Mouse (Mus musculus) liver, embryonic 12.5 days (tissue): ENCODE results near the gene Igf2bp2. TPM values are rescaled to one million over a fixed set of nuclear protein-coding genes. Genes with fewer than 3 reads are reported as not detected.
A peak's percentile ranks its signal among the peaks of the same experiment; 100 is the strongest.

Experiments
- ATAC-seq: fragments of 200-750 bp; cut with Nextera tagmentation; 2 replicates; pipeline ENCODE4 v1.8.0; 2017; ENCODE audit warnings: moderate number of reproducible peaks, mild to moderate bottlenecking, moderate library complexity
- H3K27ac ChIP-seq: fragments of 300-500 bp; sonication (generic); 2 replicates; pipeline ENCODE4 v1.5.1; 2016; ENCODE audit warnings: mild to moderate bottlenecking
- H3K27me3 ChIP-seq: fragments of 300-500 bp; sonication (generic); replicated peaks from 2 replicates; pipeline ENCODE4 v1.6.1; 2016; ENCODE audit warnings: mild to moderate bottlenecking, moderate library complexity
- H3K36me3 ChIP-seq: fragments of 300-500 bp; sonication (generic); 2 replicates; pipeline ENCODE4 v1.6.1; 2016; ENCODE audit warnings: mild to moderate bottlenecking, moderate library complexity
- H3K4me1 ChIP-seq: fragments of 300-500 bp; sonication (generic); 2 replicates; pipeline ENCODE4 v1.6.1; 2016
- H3K4me2 ChIP-seq: fragments of 300-500 bp; sonication (generic); 2 replicates; pipeline ENCODE4 v1.6.1; 2016; ENCODE audit warnings: mild to moderate bottlenecking, moderate library complexity
- H3K4me3 ChIP-seq: fragments of 300-500 bp; sonication (generic); 2 replicates; pipeline ENCODE4 v1.5.1; 2016; ENCODE audit warnings: mild to moderate bottlenecking, moderate library complexity
- H3K9ac ChIP-seq: fragments of 300-500 bp; sonication (generic); 2 replicates; pipeline ENCODE4 v1.6.1; 2016; ENCODE audit warnings: mild to moderate bottlenecking, moderate library complexity
- H3K9me3 ChIP-seq: fragments of 300-500 bp; sonication (generic); replicated peaks from 2 replicates; pipeline ENCODE4 v1.6.1; 2016; ENCODE audit warnings: mild to moderate bottlenecking, moderate library complexity
- WGBS: fragments of 180-500 bp; shearing (Covaris S2); methylation state at CpG from one replicate; pipeline ENCODE4 v1.1.7; 2016; ENCODE audit not compliant: insufficient replicate concordance; 5-methylcytosine and 5-hydroxymethylcytosine counted together
- polyA plus RNA-seq: library from polyadenylated mRNA; unstranded; fragments of >200 nt; fragmentation: Nextera tagmentation; extraction: Ambion mirVana; gene quantifications from 2 replicates; pipeline ENCODE4 v1.2.1, GENCODE M21; 2016

Gene Igf2bp2
- polyA plus RNA-seq = 29.2 and 30.5 TPM in 2 replicates

GRCm38 (mm10) chr16:22162512-22163455 lies at the start of gene Igf2bp2:
Gene Igf2bp2 (minus strand): TSS chr16:22163299.
- Histone ChIP-seq H3K27ac (peak within 1 kb of the TSS; percentile 66), H3K36me3 (no peaks in the 10 kb centered on the region), H3K4me2 (peak within 1 kb of the TSS; percentile 77), H3K4me1 (peaks cover 11% of the 10 kb centered on the region; the same call in 1 of the 2 replicates), H3K9me3 (no peaks in the 10 kb centered on the region), H3K4me3 (peak within 1 kb of the TSS; percentile 67), H3K9ac (peak within 1 kb of the TSS; percentile 74), H3K27me3 (peaks cover 64% of the 10 kb centered on the region)
- peak; percentile 69 for ATAC-seq
- WGBS = 3% methylated on average over 94 of the region's 131 CpGs

GRCm38 (mm10) chr16:22203501-22203900 lies 40.4 kb upstream of the Igf2bp2 start:
- no peak overlapping the region for H3K9ac ChIP-seq
- H3K4me2 ChIP-seq = no peak overlapping the region
- WGBS = 51% methylated on average over 1 of the region's 1 CpGs
- no peaks in the 10 kb centered on the region for H3K36me3 ChIP-seq
- H3K27me3 ChIP-seq = no peaks in the 10 kb centered on the region
- no peak overlapping the region for H3K27ac ChIP-seq
- peaks cover 5% of the 10 kb centered on the region for H3K4me1 ChIP-seq
- ATAC-seq = no peak
- H3K4me3 ChIP-seq = no peak overlapping the region
- no peaks in the 10 kb centered on the region for H3K9me3 ChIP-seq

- Histone ChIP-seq H3K4me3 (no peak overlapping the region), H3K27ac (no peak overlapping the region), H3K9ac (no peak overlapping the region), H3K27me3 (no peaks in the 10 kb centered on the region), H3K36me3 (no peaks in the 10 kb centered on the region), H3K9me3 (no peaks in the 10 kb centered on the region), H3K4me1 (peaks cover 5% of the 10 kb centered on the region), H3K4me2 (no peak overlapping the region)
- WGBS = 33% methylated on average over 3 of the region's 3 CpGs
- ATAC-seq = no peak
Observed at GRCm38 (mm10) chr16:22201858-22202257, 38.8 kb upstream of the Igf2bp2 start.

DNA sequence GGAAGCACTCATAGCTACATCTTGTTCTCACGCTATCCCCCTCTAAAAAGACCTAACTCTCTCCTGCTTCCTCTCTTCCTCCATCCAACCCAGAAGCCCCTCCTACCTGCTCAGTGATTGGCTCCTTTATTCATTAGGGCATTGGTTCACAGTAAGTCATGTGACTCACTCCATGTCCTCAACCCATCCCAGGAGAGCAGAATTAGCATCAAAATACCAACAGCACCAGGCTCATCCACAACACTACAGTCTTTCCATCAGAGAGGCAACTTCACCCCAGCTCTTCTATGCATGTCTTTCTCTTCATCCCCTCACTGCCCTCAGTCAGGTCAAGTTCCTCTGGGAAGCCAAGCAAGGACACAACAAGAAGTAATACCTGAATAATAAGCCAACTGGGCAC lies 37.4 kb upstream of the Igf2bp2 start:
- H3K9ac ChIP-seq = no peak overlapping the region
- peaks cover 5% of the 10 kb centered on the region for H3K4me1 ChIP-seq
- no peak for ATAC-seq
- WGBS = 67% methylated on average over 1 of the region's 1 CpGs
- H3K27ac ChIP-seq = no peak overlapping the region
- H3K4me2 ChIP-seq = no peak overlapping the region
- H3K36me3 ChIP-seq = no peaks in the 10 kb centered on the region
- no peaks in the 10 kb centered on the region for H3K27me3 ChIP-seq
- H3K4me3 ChIP-seq = no peak overlapping the region
- no peaks in the 10 kb centered on the region for H3K9me3 ChIP-seq

DNA sequence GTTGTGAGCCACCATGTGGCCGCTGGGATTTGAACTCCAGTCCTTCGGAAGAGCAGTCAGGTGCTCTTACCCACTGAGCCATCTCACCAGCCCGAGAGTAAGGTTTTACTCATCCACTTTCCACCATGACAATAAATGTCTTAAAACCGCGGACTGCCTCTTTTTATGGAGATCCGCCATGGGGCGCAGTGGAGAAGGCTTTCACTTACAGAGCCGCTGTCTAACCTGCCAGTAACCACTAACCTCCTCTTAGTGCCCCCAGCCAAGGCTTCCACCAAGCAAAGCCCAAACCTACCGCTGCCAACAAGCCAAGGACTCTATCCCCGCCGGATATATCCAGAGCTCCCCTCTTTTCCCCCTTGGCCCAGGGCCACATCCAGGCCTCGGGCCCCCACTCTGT lies 24.3 kb upstream of the Igf2bp2 start:
- Histone ChIP-seq H3K36me3 (no peaks in the 10 kb centered on the region), H3K4me3 (no peak overlapping the region), H3K27me3 (no peaks in the 10 kb centered on the region), H3K27ac (no peak overlapping the region), H3K4me1 (no peaks in the 10 kb centered on the region), H3K9me3 (no peaks in the 10 kb centered on the region), H3K4me2 (no peak overlapping the region), H3K9ac (no peak overlapping the region)
- no peak for ATAC-seq
- WGBS = 70% methylated on average over 12 of the region's 12 CpGs

GRCm38 (mm10) chr16:22185411-22185810 lies 22.3 kb upstream of the Igf2bp2 start:
- no peak overlapping the region for H3K4me3 ChIP-seq
- no peak overlapping the region for H3K27ac ChIP-seq
- WGBS = 55% methylated on average over 3 of the region's 3 CpGs
- no peaks in the 10 kb centered on the region for H3K36me3 ChIP-seq
- H3K27me3 ChIP-seq = no peaks in the 10 kb centered on the region
- H3K4me1 ChIP-seq = no peaks in the 10 kb centered on the region
- no peak overlapping the region for H3K9ac ChIP-seq
- H3K4me2 ChIP-seq = no peak overlapping the region
- no peak for ATAC-seq
- no peaks in the 10 kb centered on the region for H3K9me3 ChIP-seq

DNA sequence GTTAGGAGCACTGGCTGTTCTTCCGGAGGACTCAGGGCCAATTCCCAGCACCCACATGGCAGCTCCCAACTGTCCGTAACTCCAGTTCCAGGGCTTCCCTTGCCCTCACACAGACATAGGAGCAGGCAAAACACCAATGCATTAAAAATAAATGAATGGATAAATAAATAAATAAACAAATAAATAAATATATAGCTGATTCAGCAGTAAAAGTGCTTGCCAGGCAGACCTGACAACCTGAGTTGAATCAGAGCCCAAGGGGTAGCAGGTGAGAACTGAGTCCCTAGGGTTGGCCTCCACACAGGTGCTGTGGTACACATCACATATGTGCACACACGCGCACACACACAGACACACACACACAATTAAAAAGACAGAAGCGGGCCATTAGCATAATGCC lies 21.0 kb upstream of the Igf2bp2 start:
- no peak overlapping the region for H3K27ac ChIP-seq
- H3K9ac ChIP-seq = no peak overlapping the region
- no peaks in the 10 kb centered on the region for H3K36me3 ChIP-seq
- H3K27me3 ChIP-seq = no peaks in the 10 kb centered on the region
- no peak for ATAC-seq
- H3K4me2 ChIP-seq = no peak overlapping the region
- H3K4me1 ChIP-seq = no peaks in the 10 kb centered on the region
- no peak overlapping the region for H3K4me3 ChIP-seq
- H3K9me3 ChIP-seq = no peaks in the 10 kb centered on the region
- WGBS = 84% methylated on average over 5 of the region's 5 CpGs

DNA sequence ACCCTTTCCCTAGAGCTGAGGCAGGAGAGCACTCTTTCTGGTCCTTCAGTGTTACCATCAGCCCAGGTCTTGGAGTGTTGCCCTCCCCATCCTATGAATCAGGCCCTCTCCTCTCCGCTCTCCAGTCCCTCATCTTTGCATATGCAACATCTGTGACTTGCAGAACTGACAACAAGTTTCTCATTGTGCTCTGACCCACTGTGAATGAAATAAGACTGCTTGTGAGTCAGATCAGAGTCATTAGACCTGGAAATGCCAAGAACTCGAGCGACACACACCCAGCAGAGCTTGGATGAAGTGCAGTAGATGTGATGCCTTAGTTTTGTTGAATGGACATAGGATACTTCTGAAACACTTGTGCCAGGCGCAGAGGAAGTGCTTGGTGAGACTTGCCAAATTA lies 19.2 kb upstream of the Igf2bp2 start:
- Histone ChIP-seq H3K27me3 (no peaks in the 10 kb centered on the region), H3K4me3 (no peak overlapping the region), H3K27ac (no peak overlapping the region), H3K9me3 (no peaks in the 10 kb centered on the region), H3K4me2 (no peak overlapping the region), H3K4me1 (no peaks in the 10 kb centered on the region), H3K36me3 (no peaks in the 10 kb centered on the region), H3K9ac (no peak overlapping the region)
- ATAC-seq = no peak
- WGBS = 69% methylated on average over 4 of the region's 4 CpGs

GRCm38 (mm10) chr16:22178793-22179192 lies 15.7 kb upstream of the Igf2bp2 start:
- H3K27ac ChIP-seq = no peak overlapping the region
- no peak overlapping the region for H3K4me3 ChIP-seq
- H3K4me1 ChIP-seq = no peaks in the 10 kb centered on the region
- H3K36me3 ChIP-seq = no peaks in the 10 kb centered on the region
- H3K27me3 ChIP-seq = no peaks in the 10 kb centered on the region
- no peaks in the 10 kb centered on the region for H3K9me3 ChIP-seq
- no peak overlapping the region for H3K4me2 ChIP-seq
- 68% methylated on average over 3 of the region's 3 CpGs for WGBS
- no peak for ATAC-seq
- H3K9ac ChIP-seq = no peak overlapping the region

- no peak overlapping the region for H3K4me2 ChIP-seq
- ATAC-seq = no peak
- H3K9ac ChIP-seq = no peak overlapping the region
- H3K4me3 ChIP-seq = no peak overlapping the region
- no peaks in the 10 kb centered on the region for H3K36me3 ChIP-seq
- H3K27me3 ChIP-seq = no peaks in the 10 kb centered on the region
- no peak overlapping the region for H3K27ac ChIP-seq
- no peaks in the 10 kb centered on the region for H3K9me3 ChIP-seq
- H3K4me1 ChIP-seq = no peaks in the 10 kb centered on the region
- 60% methylated on average over 2 of the region's 2 CpGs for WGBS
Observed at GRCm38 (mm10) chr16:22177999-22178398, 14.9 kb upstream of the Igf2bp2 start.

- Histone ChIP-seq H3K27ac (no peak overlapping the region), H3K4me1 (no peaks in the 10 kb centered on the region), H3K4me2 (no peak overlapping the region), H3K36me3 (no peaks in the 10 kb centered on the region), H3K9ac (no peak overlapping the region), H3K27me3 (peaks cover 22% of the 10 kb centered on the region), H3K4me3 (no peak overlapping the region), H3K9me3 (no peaks in the 10 kb centered on the region)
- no peak for ATAC-seq
- WGBS = 85% methylated on average over 8 of the region's 8 CpGs
Observed at GRCm38 (mm10) chr16:22168731-22169130, 5.6 kb upstream of the Igf2bp2 start.

GRCm38 (mm10) chr16:22165556-22165955 lies 2.5 kb upstream of the Igf2bp2 start:
- H3K36me3 ChIP-seq = no peaks in the 10 kb centered on the region
- WGBS = 70% methylated on average over 5 of the region's 5 CpGs

More at GRCm38 (mm10) chr16:22165556-22165955, 2.5 kb upstream of the Igf2bp2 start:
- Histone ChIP-seq H3K27ac (no peak overlapping the region), H3K4me3 (no peak overlapping the region), H3K4me1 (peaks cover 11% of the 10 kb centered on the region; the same call in 1 of the 2 replicates), H3K9ac (no peak overlapping the region), H3K4me2 (no peak overlapping the region), H3K9me3 (no peaks in the 10 kb centered on the region), H3K27me3 (peaks cover 53% of the 10 kb centered on the region)
- ATAC-seq = no peak
